Mouse (Mus musculus): ENCODE results near the gene Cbarp. TPM values are rescaled to one million over a fixed set of nuclear protein-coding genes. Genes with fewer than 3 reads are reported as not detected.

Cbarp gene
- total and polyA plus RNA-seq, 3 experiments = 74.5 to 118 (median 84.3) TPM

- DNase-seq = no peak
These were observed 16.7 kb upstream of the Cbarp start for GRCm38 (mm10) chr10:80157141-80157929.

DNA sequence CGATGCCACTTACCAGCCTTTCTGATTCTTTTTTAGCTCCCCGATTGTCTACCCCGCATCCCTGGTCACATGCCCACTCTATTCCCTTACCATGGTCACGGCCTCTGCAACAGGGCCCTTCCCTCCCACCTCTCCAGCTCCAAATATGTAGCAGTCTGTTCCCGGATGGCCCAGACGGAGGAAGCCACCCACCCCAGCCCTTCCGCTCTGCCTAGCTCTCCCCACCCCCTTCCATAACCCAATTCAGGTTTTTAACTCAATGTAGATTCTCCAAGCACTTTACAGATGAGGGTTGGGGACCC is 16.1 kb upstream of the Cbarp start:
- DNase-seq = no peak

GRCm38 (mm10) chr10:80156002-80156751 is 15.5 kb upstream of the Cbarp start:
- DNase-seq = no peak

DNA sequence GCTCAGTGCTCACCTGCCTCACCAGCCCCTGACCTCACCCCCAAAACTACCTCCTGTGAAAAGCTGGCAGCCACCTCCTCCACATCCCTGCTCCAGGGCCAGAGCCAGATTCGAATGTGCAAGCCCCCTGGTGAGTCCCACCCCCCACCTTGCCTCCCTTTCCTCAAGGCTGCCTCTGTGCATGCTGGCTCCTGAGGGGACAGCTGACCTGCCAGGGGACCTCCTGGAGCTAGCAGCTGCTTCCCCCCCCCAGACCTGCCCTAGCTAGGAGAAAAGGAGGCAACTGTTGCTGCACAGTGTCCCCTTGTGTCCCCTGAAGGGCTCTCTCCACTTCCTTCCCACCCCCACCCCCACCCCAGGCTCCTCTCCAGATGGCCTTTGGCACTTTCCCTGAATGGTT is 14.6 kb upstream of the Cbarp start:
- DNase-seq = no peak

- no peak for DNase-seq
These were observed 13.7 kb upstream of the Cbarp start for GRCm38 (mm10) chr10:80154384-80154783.

DNA sequence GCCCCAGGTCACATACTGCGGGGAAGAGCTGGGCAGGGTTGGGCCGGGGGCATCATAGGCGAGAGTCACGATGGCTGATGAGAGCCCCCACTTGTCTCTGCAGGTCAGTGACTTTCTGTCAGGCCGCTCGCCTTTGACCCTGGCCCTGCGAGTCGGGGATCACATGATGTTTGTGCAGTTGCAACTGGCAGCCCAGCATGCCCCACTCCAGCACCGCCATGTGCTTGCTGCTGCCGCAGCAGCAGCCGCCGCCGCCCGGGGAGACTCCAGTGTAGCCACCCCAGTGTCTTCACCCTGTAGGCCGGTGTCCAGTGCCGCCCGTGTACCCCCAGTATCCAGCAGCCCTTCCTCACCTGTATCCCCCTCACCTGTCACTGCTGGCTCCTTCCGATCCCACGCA is 13.1 kb upstream of the Cbarp start:
- DNase-seq = no peak

DNA sequence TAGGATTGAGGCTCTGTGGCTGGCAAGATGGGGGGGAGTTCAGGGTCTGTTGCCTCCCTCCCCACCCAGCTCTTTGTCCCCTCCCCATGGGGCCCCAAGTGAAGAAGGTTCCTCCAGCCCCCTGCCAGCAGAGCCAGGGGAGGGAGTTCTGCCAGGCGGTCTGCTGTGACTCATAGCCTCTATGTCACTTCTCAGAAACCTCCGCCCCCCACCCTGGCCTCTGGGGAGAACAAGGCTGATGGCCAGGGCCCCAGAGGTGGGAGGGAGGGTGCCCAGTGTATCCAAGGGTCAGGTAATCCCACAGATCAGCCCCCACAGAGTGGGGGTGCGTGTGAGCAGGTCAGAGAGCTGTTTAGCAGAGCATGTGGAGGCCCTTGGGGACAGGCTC is 12.2 kb upstream of the Cbarp start:
- peak; percentile 91 for DNase-seq

DNA sequence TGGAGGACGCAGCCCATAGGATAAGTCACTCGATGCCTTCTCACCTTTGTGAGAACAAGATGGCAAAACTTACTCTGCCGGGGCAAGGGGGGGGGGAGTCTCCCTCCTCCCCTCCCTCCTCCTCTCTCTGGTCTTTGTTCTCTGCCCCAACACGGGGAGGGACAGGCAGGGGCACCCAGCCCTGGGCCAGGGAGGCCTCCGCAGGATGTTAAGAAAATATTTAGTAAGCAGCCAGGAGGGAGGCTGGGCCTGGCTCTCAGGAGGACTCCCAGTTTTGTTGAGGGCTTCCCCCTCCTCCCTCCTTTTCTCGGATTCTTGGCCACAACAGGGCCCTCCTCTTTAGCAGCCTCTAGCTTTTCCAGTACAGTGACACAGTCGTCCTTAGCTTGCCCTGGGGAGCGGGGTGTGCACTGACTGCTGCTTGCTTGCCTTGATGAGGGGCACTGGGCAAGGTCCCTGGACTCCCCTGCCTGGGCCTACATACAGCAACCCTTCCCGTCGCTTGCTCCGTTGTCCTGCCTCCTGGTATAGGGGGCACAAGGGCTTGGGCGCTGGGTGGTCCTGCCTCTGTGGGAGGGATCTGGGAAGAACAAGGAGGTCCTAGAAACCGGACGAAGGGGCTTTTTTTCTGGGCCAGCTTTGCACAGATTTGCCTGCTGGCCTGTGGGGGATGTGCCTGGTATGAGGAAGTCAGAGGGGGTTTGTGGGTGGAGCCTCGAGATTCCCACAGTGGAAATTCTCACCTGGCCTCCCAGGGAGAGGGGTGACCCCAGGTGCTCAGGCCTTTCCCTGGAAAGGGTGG is 11.6 kb upstream of the Cbarp start:
- DNase-seq = peak; percentile 73

DNA sequence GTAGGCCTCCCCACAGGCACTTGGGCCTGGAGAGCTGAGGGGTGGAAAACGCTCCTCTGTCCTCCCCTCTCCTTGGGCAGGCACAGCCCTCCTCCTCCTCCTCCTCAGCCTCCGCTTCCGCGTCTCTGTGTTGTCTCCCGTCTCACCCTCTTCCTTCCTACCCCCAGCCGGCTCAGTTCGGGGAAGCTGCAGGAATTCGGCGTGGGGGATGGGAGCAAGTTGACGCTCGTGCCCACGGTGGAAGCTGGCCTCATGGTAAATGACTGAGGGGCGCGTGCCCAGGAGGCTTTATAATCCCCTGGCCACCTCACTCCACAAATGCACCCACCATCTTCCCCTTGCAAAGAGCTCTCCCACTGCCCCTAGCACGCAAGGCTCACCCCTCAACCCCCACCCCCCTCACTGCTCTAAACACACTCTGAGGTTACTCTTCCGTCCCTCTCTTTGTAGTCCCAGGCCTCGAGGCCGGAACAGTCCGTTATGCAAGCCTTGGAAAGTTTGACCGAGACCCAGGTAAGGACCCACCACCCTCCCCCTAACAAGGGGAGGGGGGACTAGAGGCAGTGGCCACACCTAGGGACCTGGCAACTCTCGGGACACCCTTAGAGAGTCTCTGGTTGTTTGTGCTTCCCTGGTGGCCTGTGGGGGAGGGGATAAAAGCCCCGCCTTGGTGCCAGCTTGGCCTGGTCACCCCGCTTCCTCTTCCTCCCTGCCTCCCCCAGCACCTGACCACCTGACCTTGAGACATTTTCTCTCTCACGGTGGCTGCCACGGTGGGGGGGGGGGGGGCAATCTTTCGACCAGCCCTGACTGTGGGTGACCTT is 10.8 kb upstream of the Cbarp start:
- peak; percentile 84 for DNase-seq

- DNase-seq = peak; percentile 68
These were observed 9.9 kb upstream of the Cbarp start for GRCm38 (mm10) chr10:80150226-80151210.

DNA sequence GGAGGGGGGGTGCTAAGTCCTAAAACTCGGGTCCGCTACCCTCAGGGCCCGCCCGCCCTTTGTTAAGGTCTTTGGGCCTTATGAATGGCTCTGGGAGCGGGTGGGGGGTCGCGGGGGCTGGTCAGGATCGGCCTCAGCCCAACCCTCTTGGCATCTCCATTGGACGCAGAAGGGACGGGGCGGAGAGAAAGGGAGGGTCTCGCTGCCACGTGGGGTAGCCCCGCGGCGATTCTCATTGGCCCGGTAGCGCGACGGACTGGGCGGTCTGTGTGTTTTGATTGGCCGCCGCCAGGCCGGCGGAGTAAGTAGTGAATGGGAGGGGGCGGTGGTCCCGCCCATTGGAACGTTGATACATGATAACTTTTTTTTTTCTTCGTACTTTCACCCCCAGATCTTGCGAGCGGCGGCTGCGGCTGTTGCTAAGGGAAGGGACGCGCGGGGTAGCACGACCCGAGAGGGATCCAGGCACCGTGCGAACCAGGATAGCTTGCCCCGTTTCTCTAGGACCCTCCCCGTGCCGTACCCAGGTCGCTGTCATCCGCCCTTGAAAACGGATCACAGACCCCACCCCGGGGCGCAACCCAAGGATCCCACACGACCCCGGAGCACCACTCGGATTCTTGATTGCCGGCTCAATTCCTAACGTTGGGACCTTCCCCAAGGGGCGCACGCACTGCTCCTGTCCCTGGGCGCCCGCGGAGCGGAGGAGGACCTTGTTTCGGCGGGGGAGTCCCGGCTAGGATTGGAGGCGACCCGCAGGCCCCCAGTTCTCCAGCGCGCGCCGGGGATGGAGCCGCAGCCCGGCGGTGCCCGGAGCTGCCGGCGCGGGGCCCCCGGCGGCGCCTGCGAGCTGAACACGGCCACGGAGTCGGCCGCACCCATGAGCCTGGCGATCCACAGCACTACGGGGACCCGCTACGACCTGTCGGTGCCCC is 8.9 kb upstream of the Cbarp start:
- DNase-seq = peak; percentile 99

DNA sequence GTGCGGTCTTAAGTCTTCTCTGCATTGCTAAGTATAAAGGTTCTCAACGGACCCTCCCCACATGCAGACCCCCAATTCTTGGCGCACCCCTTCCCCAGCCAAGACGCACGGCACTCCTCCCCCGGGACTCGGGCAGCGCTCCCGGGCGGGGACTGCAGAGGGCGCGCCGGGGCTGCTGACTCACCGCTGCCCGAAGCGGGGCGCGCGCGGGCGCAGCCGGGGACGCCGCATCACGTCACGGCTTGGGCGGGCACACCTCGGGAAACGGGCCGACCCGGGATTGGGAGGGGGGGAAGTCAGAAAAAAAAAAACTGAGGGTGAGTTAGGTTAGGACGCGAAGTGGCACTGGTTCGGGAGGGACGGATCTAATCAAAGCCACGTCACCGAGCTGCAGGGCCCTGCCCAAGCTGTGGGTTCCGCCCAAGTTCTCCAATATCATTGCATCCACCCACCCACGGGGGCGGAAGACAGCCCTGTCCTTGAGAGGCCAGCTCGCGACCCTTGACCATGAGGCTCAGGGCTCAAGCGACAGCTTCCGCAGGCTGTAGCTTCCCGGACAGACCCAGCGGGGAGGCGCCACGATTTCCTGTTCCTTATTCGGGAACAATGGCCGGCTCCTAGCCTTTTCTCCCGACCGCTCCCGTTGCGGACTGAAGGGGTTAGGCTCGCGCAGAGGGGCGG is 8.1 kb upstream of the Cbarp start:
- peak; percentile 97 for DNase-seq

DNA sequence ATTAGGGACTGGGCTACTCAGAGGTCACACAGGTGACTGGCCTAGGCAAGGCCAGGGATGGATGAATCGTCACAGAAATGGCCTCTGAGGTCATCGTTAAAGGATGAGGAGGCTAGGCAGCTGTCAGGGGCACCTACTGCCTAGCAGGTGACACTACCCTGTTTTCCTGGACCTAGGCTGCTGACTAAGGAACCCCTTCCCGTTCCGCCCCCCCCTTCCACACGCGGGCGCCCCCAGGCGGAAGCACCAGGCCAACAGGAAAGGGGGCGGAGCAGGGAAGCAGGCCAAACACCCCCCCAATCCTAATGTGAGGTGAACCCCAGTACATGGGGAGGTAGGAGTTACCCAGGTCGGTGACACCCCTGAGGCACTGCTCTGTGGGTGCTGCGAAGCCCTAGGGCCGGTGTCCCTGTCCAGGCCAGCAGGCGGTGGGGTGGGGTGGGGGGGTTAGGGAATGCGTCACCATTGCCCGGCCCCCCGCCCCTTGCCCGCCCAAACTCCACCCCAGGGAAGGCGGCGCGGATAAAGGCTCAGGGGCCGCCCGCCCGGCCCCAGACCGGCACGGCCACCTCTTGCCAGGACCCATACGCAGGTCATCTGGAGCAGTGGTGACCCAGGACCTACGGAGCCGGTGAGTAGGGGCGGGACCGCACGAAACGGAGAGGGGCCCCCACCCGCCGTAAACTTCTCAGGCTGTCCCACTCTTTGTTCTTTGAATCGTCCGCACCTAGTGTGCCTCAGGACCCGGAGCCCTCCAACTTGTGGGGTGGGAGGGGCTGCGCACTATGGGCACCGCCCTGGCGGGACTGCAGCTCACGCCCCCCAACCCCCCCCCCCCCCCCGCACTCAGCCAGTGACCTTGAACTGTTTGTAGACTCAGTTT is 7.3 kb upstream of the Cbarp start, which contains the start of gene Midn:
TSS of gene Midn (plus strand) at position 554 of the 883 bp plus-strand sequence.
- DNase-seq = peak; percentile 94

- DNase-seq = peak; percentile 59
These were observed 6.6 kb upstream of the Cbarp start for GRCm38 (mm10) chr10:80147146-80147718.

GRCm38 (mm10) chr10:80146568-80147011 is 6.0 kb upstream of the Cbarp start:
- peak; percentile 39 for DNase-seq

DNA sequence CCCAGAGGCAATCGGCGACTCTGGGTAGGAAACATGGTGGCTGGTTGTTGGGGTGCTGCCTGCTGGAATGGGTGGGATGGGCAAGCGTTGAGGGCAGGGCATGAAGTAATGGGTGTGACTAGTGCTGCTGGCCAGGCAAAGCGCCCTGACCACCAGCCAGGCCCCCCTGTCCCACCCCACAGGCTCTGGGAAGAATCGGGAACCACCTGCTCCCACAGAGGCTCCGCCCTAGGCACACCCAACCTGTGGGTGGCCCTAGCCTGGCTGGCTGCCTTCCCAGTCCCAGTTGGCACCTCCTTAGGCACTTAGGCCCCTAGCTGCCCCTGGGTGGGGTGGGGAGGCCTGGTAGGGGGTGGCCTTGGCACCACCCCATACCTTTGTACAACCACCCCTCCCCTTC is 5.3 kb upstream of the Cbarp start:
- DNase-seq = peak; percentile 63
